Mouse (Mus musculus) erythroblast, embryonic 14.5 days (primary cell): Measurements from ENCODE around the gene Zfp72. TPM values are rescaled to one million over a fixed set of nuclear protein-coding genes. Genes with fewer than 3 reads are reported as not detected.

ENCODE experiments used
- H3K27me3 ChIP-seq: 2 replicates; pipeline ENCODE4 v1.6.1; 2012; ENCODE audit warnings: inconsistent platforms; ENCODE audit not compliant: control insufficient read depth
- H3K36me3 ChIP-seq: 2 replicates; pipeline ENCODE4 v1.6.1; 2012; ENCODE audit warnings: mild to moderate bottlenecking, inconsistent platforms; ENCODE audit not compliant: control insufficient read depth
- H3K4me1 ChIP-seq: 2 replicates; pipeline ENCODE4 v1.6.1; 2012; ENCODE audit warnings: inconsistent platforms; ENCODE audit not compliant: control insufficient read depth
- H3K4me3 ChIP-seq: replicated peaks from 2 replicates; pipeline ENCODE3; 2012; ENCODE audit warnings: moderate library complexity, mild to moderate bottlenecking, inconsistent platforms
- H3K9me3 ChIP-seq: 2 replicates; pipeline ENCODE4 v1.6.1; 2012; ENCODE audit warnings: low read length, inconsistent platforms, mixed read lengths; ENCODE audit not compliant: control insufficient read depth
- GATA1 ChIP-seq: IDR thresholded peaks from 2 replicates; pipeline ENCODE4 v1.6.1; 2012; ENCODE audit warnings: low read length, inconsistent platforms, mixed read lengths
- TAL1 ChIP-seq: IDR thresholded peaks from 3 replicates; pipeline ENCODE4 v1.6.1; 2012; ENCODE audit warnings: low read length, inconsistent platforms, mixed read lengths
- polyA plus RNA-seq: library from polyadenylated mRNA; stranded (reverse); fragments of >175 nt; gene quantifications from 2 replicates; pipeline ENCODE4 v1.2.3, GENCODE M21; 2012

The Zfp72 gene
- polyA plus RNA-seq, 1 experiment, result not detected

GRCm38 (mm10) chr13:74362218-74362617 is 28.4 kb downstream of the Zfp72 start:
- Histone ChIP-seq H3K27me3 (no peaks in the 10 kb centered on the region), H3K36me3 (peaks cover 43% of the 10 kb centered on the region), H3K4me3 (no peak overlapping the region), H3K9me3 (no peaks in the 10 kb centered on the region), H3K4me1 (no peaks in the 10 kb centered on the region)
- TF ChIP-seq GATA1, result no peak
- no peak for TF ChIP-seq TAL1

- TF ChIP-seq TAL1 (no peak), GATA1 (no peak)
These were observed 34.1 kb downstream of the Zfp72 start for GRCm38 (mm10) chr13:74356491-74356890.

GRCm38 (mm10) chr13:74350435-74350906 is 40.2 kb downstream of the Zfp72 start:
- peak overlapping the region; percentile 82 for H3K4me3 ChIP-seq
- H3K27me3 ChIP-seq, result no peaks in the 10 kb centered on the region
- peaks cover 36% of the 10 kb centered on the region for H3K36me3 ChIP-seq
- peaks cover 21% of the 10 kb centered on the region for H3K4me1 ChIP-seq
- H3K9me3 ChIP-seq, result no peaks in the 10 kb centered on the region
- TF ChIP-seq GATA1 (no peak), TAL1 (no peak)

More at GRCm38 (mm10) chr13:74356491-74356890, 34.1 kb downstream of the Zfp72 start:
- Histone ChIP-seq H3K4me3 (no peak overlapping the region), H3K36me3 (peaks cover 84% of the 10 kb centered on the region), H3K27me3 (no peaks in the 10 kb centered on the region), H3K9me3 (no peaks in the 10 kb centered on the region), H3K4me1 (no peaks in the 10 kb centered on the region; the same call in 1 of the 2 replicates)

GRCm38 (mm10) chr13:74349566-74350434 is 40.8 kb downstream of the Zfp72 start, which contains the start of the genes Sdha and Ccdc127:
Gene Sdha, minus strand, starts transcription at chr13:74350280.
Gene Ccdc127, plus strand, starts transcription at chr13:74350309.
- TF ChIP-seq TAL1 (no peak), GATA1 (no peak)
- peaks cover 21% of the 10 kb centered on the region for H3K4me1 ChIP-seq
- peaks cover 39% of the 10 kb centered on the region for H3K36me3 ChIP-seq
- no peaks in the 10 kb centered on the region for H3K27me3 ChIP-seq
- H3K9me3 ChIP-seq, result no peaks in the 10 kb centered on the region
- peak within 1 kb of the TSS; percentile 82 for H3K4me3 ChIP-seq

- Histone ChIP-seq H3K9me3 (no peaks in the 10 kb centered on the region), H3K36me3 (peaks cover 88% of the 10 kb centered on the region), H3K4me1 (no peaks in the 10 kb centered on the region), H3K4me3 (no peak overlapping the region), H3K27me3 (no peaks in the 10 kb centered on the region)
- TF ChIP-seq GATA1 (no peak), TAL1 (no peak)
These were observed 49.6 kb downstream of the Zfp72 start for GRCm38 (mm10) chr13:74341036-74341435.

- Histone ChIP-seq H3K4me3 (no peak overlapping the region), H3K4me1 (no peaks in the 10 kb centered on the region), H3K36me3 (peaks cover 84% of the 10 kb centered on the region), H3K9me3 (no peaks in the 10 kb centered on the region), H3K27me3 (no peaks in the 10 kb centered on the region)
- TF ChIP-seq TAL1 (no peak), GATA1 (no peak)
These were observed 61.3 kb downstream of the Zfp72 start for GRCm38 (mm10) chr13:74329321-74329720.

Other genes starting within 250 kb of the Zfp72 start
- gene Exoc3, start 182.1 kb downstream of the Zfp72 start, polyA plus RNA-seq, result 1.8 and 6.1 TPM in 2 replicates
- gene Ahrr, start 98.5 kb downstream of the Zfp72 start, polyA plus RNA-seq, result 0.01 TPM in 1 of 2 replicates, not detected in the other
- 2.1 and 3.0 TPM in 2 replicates for gene Pdcd6, start 73.3 kb downstream of the Zfp72 start, polyA plus RNA-seq
- gene Sdha, start 40.6 kb downstream of the Zfp72 start, polyA plus RNA-seq, result 1.5 and 2.0 TPM in 2 replicates
- 0.10 and 0.16 TPM in 2 replicates for gene Ccdc127, start 40.5 kb downstream of the Zfp72 start, polyA plus RNA-seq
- not detected in 2 replicates for gene Lrrc14b, start 26.8 kb downstream of the Zfp72 start, polyA plus RNA-seq
- 17.1 and 21.5 TPM in 2 replicates for gene Ftl1-ps1, start 8.9 kb upstream of the Zfp72 start, polyA plus RNA-seq
- gene Zfp825, start 103.2 kb upstream of the Zfp72 start, polyA plus RNA-seq, result 0.02 and 0.04 TPM in 2 replicates
- 0.03 and 0.12 TPM in 2 replicates for gene Erap1, start 248.7 kb upstream of the Zfp72 start, polyA plus RNA-seq